Mouse (Mus musculus): ENCODE measurements around the gene Fam160b1. TPM values are rescaled to one million over a fixed set of nuclear protein-coding genes. Genes with fewer than 3 reads are reported as not detected.
A peak's percentile ranks its signal among the peaks of the same experiment; 100 is the strongest.

Gene Fam160b1
- polyA plus RNA-seq, 1 experiment from 2014 or later = 14.1 TPM

DNA sequence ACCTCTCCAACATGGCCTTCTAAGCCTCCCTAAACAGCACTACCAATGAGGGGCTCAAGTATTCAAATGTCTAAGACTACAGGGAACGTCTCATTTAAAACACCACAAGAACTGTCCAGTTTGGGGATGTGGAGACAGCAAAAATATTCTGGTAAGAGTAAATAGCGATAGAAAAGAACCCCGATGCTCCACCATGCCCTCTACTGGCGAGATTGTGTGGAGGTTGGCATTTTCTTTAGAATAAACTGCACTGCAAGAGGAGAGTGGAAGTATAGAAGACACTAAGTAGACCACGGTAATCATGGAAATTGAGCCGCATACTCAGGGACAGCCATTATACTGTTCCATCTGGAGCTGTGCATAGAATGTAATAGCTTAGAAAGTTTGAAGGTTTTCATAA is 53.4 kb downstream of the Fam160b1 start:
- 84% methylated on average over 6 of the region's 6 CpGs for WGBS
- H3K9me3 ChIP-seq = no peaks in the 10 kb centered on the region
- no peaks in the 10 kb centered on the region for H3K36me3 ChIP-seq (replicated peaks)
- H3K4me1 ChIP-seq = peaks cover 20% of the 10 kb centered on the region
- no peaks in the 10 kb centered on the region for H3K27me3 ChIP-seq (replicated peaks)
- no peak overlapping the region for H3K9ac ChIP-seq
- no peak for ATAC-seq (replicated peaks)
- H3K4me3 ChIP-seq = no peak overlapping the region
- H3K27ac ChIP-seq = no peak overlapping the region
- no peak overlapping the region for H3K4me2 ChIP-seq

DNA sequence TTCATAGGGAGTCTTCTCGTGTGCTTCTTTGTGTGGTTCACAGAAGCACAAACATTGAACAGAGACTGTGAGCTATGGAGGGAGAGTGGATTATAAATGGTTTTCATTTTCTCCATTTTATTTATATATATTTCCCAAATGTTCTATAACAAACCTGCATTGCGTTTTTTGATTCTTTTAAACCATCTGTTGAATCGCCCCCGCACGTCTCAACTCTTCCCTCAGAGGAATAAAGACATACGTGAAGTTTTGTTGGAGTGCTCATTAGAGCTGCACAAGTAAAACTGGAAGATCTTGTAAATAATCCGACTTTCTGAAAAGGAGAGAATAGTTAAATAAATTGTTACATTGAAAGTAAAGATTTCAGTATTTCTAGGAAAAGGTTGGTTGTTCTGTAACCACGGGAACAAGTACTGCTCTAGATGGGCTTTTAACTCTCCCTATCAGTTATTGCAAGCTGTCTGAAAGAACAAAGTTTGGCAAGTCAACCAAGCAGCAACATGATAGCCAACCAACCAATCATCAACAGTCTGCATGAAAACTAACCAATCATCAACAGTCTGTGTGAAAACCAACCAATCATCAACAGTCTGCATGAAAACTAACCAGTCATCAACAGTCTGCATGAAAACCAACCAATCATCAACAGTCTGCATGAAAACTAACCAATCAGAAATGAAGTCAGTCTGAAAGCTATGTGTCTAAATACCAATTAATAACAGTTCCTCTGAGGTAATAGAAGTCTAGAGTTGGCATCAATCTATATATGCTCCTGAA is 54.7 kb downstream of the Fam160b1 start:
- Histone ChIP-seq H3K4me1 (peaks cover 24% of the 10 kb centered on the region), H3K4me2 (no peak overlapping the region), H3K4me3 (no peak overlapping the region), H3K27me3 (replicated peaks) (no peaks in the 10 kb centered on the region), H3K27ac (no peak overlapping the region), H3K9me3 (no peaks in the 10 kb centered on the region), H3K9ac (no peak overlapping the region), H3K36me3 (replicated peaks) (no peaks in the 10 kb centered on the region)
- ATAC-seq (replicated peaks) = no peak
- WGBS = 90% methylated on average over 8 of the region's 8 CpGs

DNA sequence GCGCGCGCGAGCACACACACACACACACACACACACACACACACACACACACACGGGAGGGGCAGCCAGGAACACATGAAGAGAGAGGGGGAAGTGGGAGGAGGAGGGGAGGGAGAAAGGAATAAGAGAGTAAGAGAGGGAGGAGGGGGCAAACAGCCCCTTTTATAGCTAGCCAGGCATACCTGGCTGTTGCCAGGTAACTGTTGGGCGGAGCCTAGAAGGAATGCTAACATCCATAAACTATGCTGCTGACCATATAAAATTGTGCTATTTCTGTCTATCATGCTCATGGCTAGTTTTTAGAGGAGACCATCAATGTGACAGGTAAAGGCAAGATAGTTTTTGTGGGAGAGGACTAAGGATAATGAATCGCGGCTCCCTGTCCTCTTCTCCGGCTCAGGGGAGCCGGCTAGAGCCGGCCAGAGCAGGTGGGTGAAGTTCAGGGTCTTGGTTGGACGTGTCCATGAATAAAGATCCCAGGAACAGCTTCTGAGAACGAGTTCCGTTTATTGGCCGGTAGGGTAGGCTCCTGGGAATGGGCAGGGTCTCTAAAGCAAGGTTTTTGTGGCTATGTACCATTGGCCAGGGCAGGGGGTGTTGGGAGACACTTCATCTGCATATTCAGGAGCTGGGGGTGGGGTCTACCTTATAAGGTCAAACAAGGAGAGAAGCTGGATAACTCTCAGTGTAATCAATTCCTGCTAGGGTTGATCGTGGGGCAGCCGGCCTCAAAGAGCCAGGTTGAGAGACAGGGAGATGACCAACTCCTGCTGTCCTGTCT is 57.5 kb downstream of the Fam160b1 start:
- Histone ChIP-seq H3K4me3 (no peak overlapping the region), H3K4me1 (peaks cover 21% of the 10 kb centered on the region), H3K27ac (no peak overlapping the region), H3K4me2 (peak overlapping the region; percentile 21; the same call in 1 of the 2 replicates), H3K27me3 (replicated peaks) (no peaks in the 10 kb centered on the region), H3K9ac (no peak overlapping the region), H3K36me3 (replicated peaks) (no peaks in the 10 kb centered on the region), H3K9me3 (no peaks in the 10 kb centered on the region)
- WGBS = 22% methylated on average over 17 of the region's 17 CpGs
- ATAC-seq (replicated peaks) = no peak

DNA sequence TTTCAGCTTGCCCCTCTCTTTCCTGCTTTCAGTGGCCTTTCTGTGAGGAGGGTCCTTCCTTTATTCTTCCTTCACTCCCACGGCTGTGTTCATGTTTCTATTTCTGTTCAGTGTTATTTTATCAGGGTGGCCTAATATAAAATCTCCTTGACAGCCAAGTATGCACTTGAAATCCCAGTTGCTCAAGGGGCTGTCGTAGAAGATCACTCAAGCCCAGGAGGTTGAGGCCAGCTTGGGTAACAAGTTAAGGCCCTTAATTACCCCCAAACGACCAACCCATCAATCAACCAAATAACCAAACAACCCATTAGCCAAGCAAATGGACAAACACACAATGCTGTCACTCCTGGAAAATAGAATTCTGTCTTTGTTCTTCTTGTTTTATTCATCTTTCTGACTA is 62.9 kb downstream of the Fam160b1 start:
- no peaks in the 10 kb centered on the region for H3K9me3 ChIP-seq
- no peaks in the 10 kb centered on the region for H3K36me3 ChIP-seq (replicated peaks)
- ATAC-seq (replicated peaks) = no peak
- no peak overlapping the region for H3K9ac ChIP-seq
- WGBS = 46% methylated on average over 3 of the region's 3 CpGs
- H3K27ac ChIP-seq = no peak overlapping the region
- H3K4me3 ChIP-seq = no peak overlapping the region
- no peak overlapping the region for H3K4me2 ChIP-seq
- H3K4me1 ChIP-seq = peaks cover 14% of the 10 kb centered on the region
- H3K27me3 ChIP-seq (replicated peaks) = no peaks in the 10 kb centered on the region

DNA sequence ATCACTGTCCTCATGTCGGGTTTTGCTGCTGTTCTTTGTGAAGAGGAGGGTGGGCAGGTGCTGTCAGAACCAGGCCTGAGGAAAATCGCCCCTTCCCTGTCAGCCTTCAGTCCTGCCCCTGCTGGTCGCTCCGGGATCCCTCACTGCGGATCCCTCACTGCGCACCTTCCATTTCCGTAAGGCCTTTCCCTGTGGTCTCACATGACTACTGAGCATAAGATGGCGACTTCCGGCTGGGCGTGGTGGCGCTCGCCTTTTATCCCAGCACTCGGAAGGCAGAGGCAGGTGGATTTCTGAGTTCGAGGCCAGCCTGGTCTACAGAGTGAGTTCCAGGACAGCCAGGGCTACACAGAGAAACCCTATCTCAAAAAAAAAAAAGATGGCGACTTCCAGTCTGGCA is 64.8 kb downstream of the Fam160b1 start:
- Histone ChIP-seq H3K4me1 (peaks cover 6% of the 10 kb centered on the region), H3K27me3 (replicated peaks) (no peaks in the 10 kb centered on the region), H3K27ac (no peak overlapping the region), H3K9ac (no peak overlapping the region), H3K36me3 (replicated peaks) (no peaks in the 10 kb centered on the region), H3K4me2 (no peak overlapping the region), H3K9me3 (no peaks in the 10 kb centered on the region), H3K4me3 (no peak overlapping the region)
- WGBS = 97% methylated on average over 15 of the region's 15 CpGs
- ATAC-seq (replicated peaks) = no peak

DNA sequence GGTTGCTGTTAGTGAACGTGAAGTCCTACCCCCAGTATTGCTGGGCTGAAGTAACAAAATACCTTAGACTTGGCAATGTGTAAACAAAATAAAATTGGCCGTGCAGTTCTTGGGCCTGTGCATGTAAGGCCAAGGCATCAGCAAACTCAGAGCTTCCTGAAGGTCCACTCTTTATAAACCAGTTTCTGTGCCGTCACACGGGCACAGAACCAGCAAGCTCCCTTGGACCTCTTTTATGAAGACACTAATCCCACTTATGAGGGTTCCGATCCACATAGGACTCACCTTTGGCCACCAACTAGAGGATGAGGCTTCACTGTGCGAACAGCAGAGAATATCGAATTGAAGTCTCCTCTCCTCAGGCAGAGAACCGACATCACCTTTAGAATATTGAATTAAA is 66.4 kb downstream of the Fam160b1 start:
- 94% methylated on average over 8 of the region's 8 CpGs for WGBS
- no peak for ATAC-seq (replicated peaks)
- Histone ChIP-seq H3K27ac (no peak overlapping the region), H3K9ac (no peak overlapping the region), H3K4me2 (no peak overlapping the region), H3K9me3 (no peaks in the 10 kb centered on the region), H3K27me3 (replicated peaks) (no peaks in the 10 kb centered on the region), H3K4me1 (0 out of 2 replicates have a peak, but pooled peaks cover 4% of the 10 kb centered on the region), H3K36me3 (replicated peaks) (no peaks in the 10 kb centered on the region), H3K4me3 (no peak overlapping the region)

DNA sequence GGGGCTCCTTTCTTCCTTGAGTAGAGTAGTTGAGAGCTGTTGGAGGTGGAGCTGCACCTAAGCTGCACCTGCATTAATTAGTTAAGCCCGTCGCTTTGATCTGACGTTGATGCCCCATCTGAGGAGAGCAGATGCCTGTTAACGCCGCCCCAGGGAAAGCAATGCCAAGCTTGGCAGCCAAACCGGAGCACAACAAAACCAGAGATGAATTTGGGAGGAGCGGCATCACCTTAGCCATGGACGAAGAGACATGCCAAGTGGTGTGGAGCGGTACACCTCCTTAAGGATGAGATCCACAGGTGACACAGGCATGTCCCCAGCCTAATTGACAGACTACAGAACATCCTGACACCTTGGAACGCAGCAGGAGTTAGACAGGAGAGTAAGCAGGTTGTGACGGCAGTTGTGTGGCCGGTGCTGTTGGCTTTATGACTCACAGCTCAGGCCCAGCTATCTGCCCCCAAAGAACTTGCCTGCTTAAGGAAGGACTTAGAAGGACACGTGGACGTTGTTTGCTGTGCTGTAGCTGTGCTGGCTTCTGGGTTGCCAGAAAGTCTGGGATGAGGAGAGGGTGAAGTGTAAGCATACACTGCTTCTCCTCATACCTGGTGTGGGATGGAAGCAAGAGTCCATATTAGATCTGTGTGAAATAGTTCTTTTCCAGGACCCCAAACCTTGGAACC is 67.4 kb downstream of the Fam160b1 start:
- no peak overlapping the region for H3K4me2 ChIP-seq
- no peaks in the 10 kb centered on the region for H3K36me3 ChIP-seq (replicated peaks)
- no peak for ATAC-seq (replicated peaks)
- H3K9ac ChIP-seq = no peak overlapping the region
- H3K27ac ChIP-seq = no peak overlapping the region
- no peaks in the 10 kb centered on the region for H3K27me3 ChIP-seq (replicated peaks)
- 0 out of 2 replicates have a peak, but pooled peaks cover 7% of the 10 kb centered on the region for H3K4me1 ChIP-seq
- no peak overlapping the region for H3K4me3 ChIP-seq
- WGBS = 79% methylated on average over 14 of the region's 14 CpGs
- H3K9me3 ChIP-seq = no peaks in the 10 kb centered on the region

DNA sequence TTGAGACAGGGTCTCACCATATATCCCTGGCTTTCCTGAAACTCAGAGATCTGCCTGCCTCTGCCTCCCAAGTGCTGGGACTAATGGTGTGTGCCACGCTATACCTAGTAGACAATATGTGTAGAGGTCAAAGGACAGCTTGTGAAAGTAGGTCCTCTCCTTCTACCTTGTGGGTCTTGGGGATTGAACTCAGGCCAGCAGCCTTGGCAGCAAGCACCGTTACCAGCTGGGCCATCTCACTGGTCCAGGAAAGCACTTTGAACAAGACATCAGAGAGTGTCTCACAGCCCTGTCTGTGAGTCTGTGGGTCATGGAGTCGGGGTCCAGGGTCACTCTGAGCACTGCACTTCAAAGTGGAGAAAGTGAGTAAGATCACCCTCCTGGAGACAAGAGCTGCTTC is 68.2 kb downstream of the Fam160b1 start:
- Histone ChIP-seq H3K27me3 (replicated peaks) (no peaks in the 10 kb centered on the region), H3K9ac (no peak overlapping the region), H3K9me3 (no peaks in the 10 kb centered on the region), H3K4me1 (0 out of 2 replicates have a peak, but pooled peaks cover 8% of the 10 kb centered on the region), H3K36me3 (replicated peaks) (no peaks in the 10 kb centered on the region), H3K4me3 (no peak overlapping the region), H3K27ac (no peak overlapping the region), H3K4me2 (no peak overlapping the region)
- no peak for ATAC-seq (replicated peaks)
- 85% methylated on average over 3 of the region's 3 CpGs for WGBS

DNA sequence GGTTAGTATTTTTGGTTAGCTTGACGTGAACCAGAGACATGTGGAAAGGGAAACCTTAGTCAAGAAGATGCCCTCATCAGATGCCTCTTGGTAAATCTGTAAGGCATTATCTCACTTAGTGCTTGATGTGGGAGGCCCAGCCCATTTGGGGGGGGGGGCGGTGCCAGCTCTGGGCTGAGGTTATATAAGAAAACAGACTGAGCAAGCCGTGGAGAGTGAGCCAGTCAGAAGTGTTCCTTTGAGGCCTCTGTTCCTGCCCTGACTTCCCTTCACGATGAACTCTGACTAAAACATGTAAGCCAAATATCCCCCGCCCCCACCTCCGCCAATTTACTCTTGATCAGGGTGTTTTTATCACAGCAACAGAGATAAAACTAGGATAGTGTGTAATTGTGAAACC is 69.4 kb downstream of the Fam160b1 start:
- no peak overlapping the region for H3K4me2 ChIP-seq
- H3K27ac ChIP-seq = no peak overlapping the region
- WGBS = 82% methylated on average over 6 of the region's 6 CpGs
- no peaks in the 10 kb centered on the region for H3K9me3 ChIP-seq
- H3K36me3 ChIP-seq (replicated peaks) = no peaks in the 10 kb centered on the region
- 0 out of 2 replicates have a peak, but pooled peaks cover 10% of the 10 kb centered on the region for H3K4me1 ChIP-seq
- no peak overlapping the region for H3K4me3 ChIP-seq
- no peak for ATAC-seq (replicated peaks)
- H3K9ac ChIP-seq = no peak overlapping the region
- no peaks in the 10 kb centered on the region for H3K27me3 ChIP-seq (replicated peaks)

DNA sequence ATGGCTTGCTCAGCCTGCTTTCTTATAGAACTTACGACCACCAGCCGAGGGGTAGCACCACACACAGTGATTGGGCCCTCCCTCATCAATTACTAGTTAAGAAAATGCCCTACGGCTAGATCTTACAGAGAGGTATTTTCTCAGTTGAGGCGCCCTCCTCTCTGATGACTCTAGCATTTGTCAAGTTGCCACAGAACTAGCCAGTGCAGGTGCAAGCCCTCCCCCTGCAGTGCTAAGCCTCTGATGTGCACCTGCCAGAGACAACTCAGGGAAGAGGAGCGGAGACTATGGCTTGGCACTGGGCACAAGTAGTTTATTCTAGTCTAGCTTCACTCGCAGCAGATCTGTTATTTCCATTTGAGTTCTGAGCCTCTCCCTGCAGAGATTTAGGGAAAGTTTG is 71.0 kb downstream of the Fam160b1 start:
- no peak for ATAC-seq (replicated peaks)
- Histone ChIP-seq H3K9ac (no peak overlapping the region), H3K36me3 (replicated peaks) (no peaks in the 10 kb centered on the region), H3K4me2 (no peak overlapping the region), H3K27ac (no peak overlapping the region), H3K27me3 (replicated peaks) (no peaks in the 10 kb centered on the region), H3K4me1 (0 out of 2 replicates have a peak, but pooled peaks cover 10% of the 10 kb centered on the region), H3K4me3 (no peak overlapping the region), H3K9me3 (no peaks in the 10 kb centered on the region)
- WGBS = 64% methylated on average over 6 of the region's 6 CpGs

DNA sequence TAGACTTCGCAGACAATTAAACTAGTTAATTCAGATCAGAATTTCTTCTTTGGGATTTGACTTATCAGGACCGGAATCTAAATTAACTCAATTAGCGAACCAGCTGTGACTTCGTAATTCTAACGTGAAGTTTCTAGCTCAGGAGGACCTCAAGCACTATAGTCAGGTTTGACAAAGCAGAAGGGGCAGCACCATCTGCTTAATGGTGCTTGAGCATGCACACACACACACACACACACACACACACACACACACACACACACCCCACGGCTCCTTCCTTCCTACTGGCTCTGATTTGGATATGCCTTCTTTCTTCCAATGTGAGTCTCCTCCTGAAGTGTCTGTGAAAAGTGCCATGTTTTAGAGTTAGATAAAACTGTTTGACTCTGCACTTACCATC is 73.5 kb downstream of the Fam160b1 start:
- H3K36me3 ChIP-seq (replicated peaks) = no peaks in the 10 kb centered on the region
- H3K27ac ChIP-seq = no peak overlapping the region
- H3K9me3 ChIP-seq = no peaks in the 10 kb centered on the region
- no peak overlapping the region for H3K4me3 ChIP-seq
- no peak overlapping the region for H3K4me2 ChIP-seq
- no peak overlapping the region for H3K9ac ChIP-seq
- no peak for ATAC-seq (replicated peaks)
- no peaks in the 10 kb centered on the region for H3K27me3 ChIP-seq (replicated peaks)
- H3K4me1 ChIP-seq = 0 out of 2 replicates have a peak, but pooled peaks cover 10% of the 10 kb centered on the region
- WGBS = 61% methylated on average over 6 of the region's 6 CpGs

DNA sequence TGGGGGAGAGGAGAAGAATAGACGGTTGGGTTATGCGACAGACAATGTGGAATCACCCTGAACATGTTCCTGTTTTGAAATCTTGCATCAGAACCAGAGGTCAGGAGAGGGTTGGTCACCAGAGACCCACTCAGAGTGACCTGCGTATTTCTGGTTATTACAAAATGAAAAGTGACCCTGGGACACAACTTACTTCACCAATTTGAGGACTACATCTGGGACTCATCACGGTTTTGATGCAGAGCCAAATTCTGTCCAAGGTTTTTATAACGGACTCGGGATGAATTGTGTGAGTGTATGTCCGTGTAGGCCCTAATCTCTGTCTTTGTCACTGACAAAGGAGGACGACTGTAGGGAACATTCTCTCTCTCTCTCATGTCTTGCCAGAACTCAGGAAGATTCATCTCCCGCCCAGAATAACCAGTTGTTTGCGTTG is 76.1 kb downstream of the Fam160b1 start:
- ATAC-seq (replicated peaks) = no peak
- Histone ChIP-seq H3K27ac (no peak overlapping the region), H3K27me3 (replicated peaks) (no peaks in the 10 kb centered on the region), H3K4me2 (no peak overlapping the region), H3K4me3 (no peak overlapping the region), H3K9ac (no peak overlapping the region), H3K4me1 (0 out of 2 replicates have a peak, but pooled peaks cover 9% of the 10 kb centered on the region), H3K36me3 (replicated peaks) (no peaks in the 10 kb centered on the region), H3K9me3 (no peaks in the 10 kb centered on the region)
- 59% methylated on average over 10 of the region's 10 CpGs for WGBS

All from midbrain, embryonic 15.5 days (tissue).